Mouse (Mus musculus) embryonic stem cell, embryonic (primary cell): ENCODE measurements around the gene Srr.

Source experiments
- CTCF ChIA-PET, 4 experiments: fragments of 300-600 bp in 2 of 4; fragments of 350-600 bp in 2 of 4; sonication (Branson Sonifier 250); formaldehyde crosslinking; loops; one replicate each; lab custom pipeline; 2022; ENCODE audit warnings: inconsistent platforms in 2 of 4; lab: Charles Lee
- POLR2A ChIA-PET, 4 experiments: fragments of 300-600 bp in 2 of 4; fragments of 350-600 bp in 2 of 4; sonication (Branson Sonifier 250); formaldehyde crosslinking; loops; one replicate each; lab custom pipeline; 2022; ENCODE audit warnings: antibody characterized with exemption in 4 of 4, inconsistent platforms in 1 of 4; lab: Charles Lee

Gene Srr

GRCm38 (mm10) chr11:74881979-74882378 lies 43.8 kb downstream of the Srr start:
- CTCF ChIA-PET: interaction anchor here in 2 of 4 experiments (0.6 to 1.0 kb wide), 4 partner anchors 12 to 133 kb away, joined by 3 to 5 read pairs (median 4); no protein-coding TSS in a partner anchor
- POLR2A ChIA-PET: interaction anchor here in 3 of 4 experiments (0.5 to 2.2 kb wide), 20 partner anchors 10 to 127 kb away, joined by 3 to 21 read pairs (median 3); partner anchors contain the start of genes Sgsm2 (in 3 of the 3), Tsr1 (in 3 of the 3), Smg6 (in 2 of the 3) and Srr (in 2 of the 3)

- POLR2A ChIA-PET: interaction anchor here in 3 of 4 experiments (0.8 to 1.9 kb wide), 12 partner anchors 10 to 44 kb away, joined by 3 to 21 read pairs (median 5); partner anchors contain the start of genes Sgsm2 (in 3 of the 3), Smg6 (in 2 of the 3), Srr (in 2 of the 3) and Tsr1 (in 2 of the 3)
- CTCF ChIA-PET: interaction anchor here in 2 of 4 experiments (0.6 to 0.9 kb wide), 2 partner anchors 43 to 103 kb away, joined by 3 to 4 read pairs; no protein-coding TSS in a partner anchor
Observed at GRCm38 (mm10) chr11:74880999-74881398, 44.7 kb downstream of the Srr start.

- CTCF ChIA-PET: interaction anchor here in 2 of 4 experiments (0.8 to 1.2 kb wide), 4 partner anchors 9 to 634 kb away, joined by 3 to 7 read pairs (median 4); partner anchors contain the start of gene Hic1 (in 1 of the 2)
- POLR2A ChIA-PET: interaction anchor here (0.6 to 5.5 kb wide), 51 partner anchors 9 to 585 kb away, joined by 3 to 32 read pairs (median 3); partner anchors contain the start of genes Tsr1 (in 3 of the 4), Sgsm2 (in 2 of the 4), Mettl16 (in 1 of the 4) and Mnt (in 1 of the 4)
Observed at GRCm38 (mm10) chr11:74876801-74877200, 48.9 kb downstream of the Srr start.

GRCm38 (mm10) chr11:74874630-74875029 lies 51.1 kb downstream of the Srr start:
- ChIA-PET POLR2A (interaction anchor here in 3 of 4 experiments (0.8 to 5.5 kb wide), 12 partner anchors 11 to 104 kb away, joined by 3 to 32 read pairs (median 4); partner anchors contain the start of genes Mettl16 (in 1 of the 3), Mnt (in 1 of the 3), Smg6 (in 1 of the 3) and Srr (in 1 of the 3)), CTCF (interaction anchor here in 1 of 4 experiments (0.6 kb wide), 1 partner anchor 194 kb away, joined by 7 read pairs; no protein-coding TSS in a partner anchor)

- CTCF ChIA-PET: interaction anchor here in 2 of 4 experiments (0.9 to 1.0 kb wide), 2 partner anchors 23 kb away, joined by 3 to 5 read pairs; no protein-coding TSS in a partner anchor
- POLR2A ChIA-PET: interaction anchor here in 2 of 4 experiments (0.6 to 2.5 kb wide), 6 partner anchors 11 to 119 kb away, joined by 3 to 11 read pairs (median 4); partner anchors contain the start of gene Tsr1 (in 1 of the 2)
Observed at GRCm38 (mm10) chr11:74870991-74871622, 54.6 kb downstream of the Srr start.

- ChIA-PET CTCF (interaction anchor here in 2 of 4 experiments (0.9 to 1.0 kb wide), 2 partner anchors 23 kb away, joined by 3 to 5 read pairs; no protein-coding TSS in a partner anchor), POLR2A (interaction anchor here in 2 of 4 experiments (1.0 to 2.5 kb wide), 6 partner anchors 11 to 38 kb away, joined by 3 to 11 read pairs (median 4); partner anchors contain the start of gene Tsr1 (in 1 of the 2))
Observed at GRCm38 (mm10) chr11:74870544-74870943, 55.2 kb downstream of the Srr start.

GRCm38 (mm10) chr11:74869603-74870002 lies 56.1 kb downstream of the Srr start:
- CTCF ChIA-PET: interaction anchor here in 1 of 4 experiments (1.0 to 1.4 kb wide), 2 partner anchors 21 to 24 kb away, joined by 3 to 4 read pairs; no protein-coding TSS in a partner anchor
- POLR2A ChIA-PET: interaction anchor here in 2 of 4 experiments (0.9 to 2.7 kb wide), 12 partner anchors 9 to 46 kb away, joined by 3 to 11 read pairs (median 4); partner anchors contain the start of genes Sgsm2 (in 1 of the 2) and Tsr1 (in 1 of the 2)

GRCm38 (mm10) chr11:74868046-74868760 lies 57.5 kb downstream of the Srr start:
- ChIA-PET CTCF (interaction anchor here in 2 of 4 experiments (0.7 to 2.0 kb wide), 6 partner anchors 9 to 302 kb away, joined by 3 to 7 read pairs (median 4); partner anchors contain the start of gene Hic1 (in 1 of the 2)), POLR2A (interaction anchor here in 2 of 4 experiments (0.6 to 2.7 kb wide), 15 partner anchors 9 to 1686 kb away, joined by 3 to 11 read pairs (median 5); partner anchors contain the start of genes Mettl16 (in 1 of the 2), Sgsm2 (in 1 of the 2) and Tsr1 (in 1 of the 2))

- POLR2A ChIA-PET: interaction anchor here in 2 of 4 experiments (0.5 to 2.7 kb wide), 11 partner anchors 9 to 97 kb away, joined by 3 to 8 read pairs (median 4); partner anchors contain the start of genes Mettl16 (in 2 of the 2) and Sgsm2 (in 1 of the 2)
- CTCF ChIA-PET: interaction anchor here in 1 of 4 experiments (0.9 to 2.0 kb wide), 3 partner anchors 9 to 303 kb away, joined by 3 to 7 read pairs (median 5); partner anchors contain the start of gene Hic1
Observed at GRCm38 (mm10) chr11:74867181-74867580, 58.6 kb downstream of the Srr start.

- CTCF ChIA-PET: no interaction called here
- POLR2A ChIA-PET: interaction anchor here in 2 of 4 experiments (0.7 to 1.3 kb wide), 4 partner anchors 10 to 96 kb away, joined by 3 to 5 read pairs (median 4); partner anchors contain the start of gene Mettl16 (in 1 of the 2)
Observed at GRCm38 (mm10) chr11:74866640-74867039, 59.1 kb downstream of the Srr start.

- POLR2A ChIA-PET: interaction anchor here in 1 of 4 experiments (1.0 to 3.2 kb wide), 3 partner anchors 10 to 23 kb away, joined by 4 to 13 read pairs (median 5); no protein-coding TSS in a partner anchor
- CTCF ChIA-PET: interaction anchor here in 1 of 4 experiments (0.5 kb wide), 1 partner anchor 38 kb away, joined by 4 read pairs; no protein-coding TSS in a partner anchor
Observed at GRCm38 (mm10) chr11:74865252-74865651, 60.5 kb downstream of the Srr start.

GRCm38 (mm10) chr11:74864421-74864820 lies 61.3 kb downstream of the Srr start:
- POLR2A ChIA-PET: interaction anchor here in 2 of 4 experiments (0.6 to 3.2 kb wide), 7 partner anchors 11 to 48 kb away, joined by 3 to 13 read pairs (median 4); no protein-coding TSS in a partner anchor
- CTCF ChIA-PET: interaction anchor here in 1 of 4 experiments (0.7 kb wide), 1 partner anchor 318 kb away, joined by 10 read pairs; no protein-coding TSS in a partner anchor

- ChIA-PET POLR2A (interaction anchor here in 1 of 4 experiments (0.6 to 3.2 kb wide), 5 partner anchors 12 to 62 kb away, joined by 3 to 13 read pairs (median 4); partner anchors contain the start of gene Smg6), CTCF (interaction anchor here in 1 of 4 experiments (0.6 kb wide), 1 partner anchor 544 kb away, joined by 3 read pairs; no protein-coding TSS in a partner anchor)
Observed at GRCm38 (mm10) chr11:74863471-74863870, 62.3 kb downstream of the Srr start.

- ChIA-PET CTCF (interaction anchor here in 1 of 4 experiments (1.3 kb wide), 1 partner anchor 14 kb away, joined by 6 read pairs; no protein-coding TSS in a partner anchor), POLR2A (interaction anchor here in 1 of 4 experiments (0.7 to 3.2 kb wide), 4 partner anchors 14 to 122 kb away, joined by 3 to 13 read pairs (median 5); partner anchors contain the start of gene Smg6)
Observed at GRCm38 (mm10) chr11:74862129-74862528, 63.6 kb downstream of the Srr start.

- ChIA-PET POLR2A (interaction anchor here in 3 of 4 experiments (0.6 to 5.6 kb wide), 25 partner anchors 8 to 249 kb away, joined by 3 to 32 read pairs (median 5); partner anchors contain the start of genes Mnt (in 2 of the 3), Sgsm2 (in 2 of the 3), Mettl16 (in 1 of the 3) and Smg6 (in 1 of the 3)), CTCF (interaction anchor here in 3 of 4 experiments (0.5 to 2.2 kb wide), 10 partner anchors 9 to 911 kb away, joined by 3 to 6 read pairs (median 3); no protein-coding TSS in a partner anchor)
Observed at GRCm38 (mm10) chr11:74857756-74858155, 68.0 kb downstream of the Srr start.
